Mouse (Mus musculus) T-cell, adult 2 months (primary cell): ENCODE data around the gene Dlg2.

Source experiments
- DNase-seq: peaks from one replicate; pipeline ENCODE4 v3.0.0; 2022; ENCODE audit warnings: low spot score

Dlg2 gene

DNA sequence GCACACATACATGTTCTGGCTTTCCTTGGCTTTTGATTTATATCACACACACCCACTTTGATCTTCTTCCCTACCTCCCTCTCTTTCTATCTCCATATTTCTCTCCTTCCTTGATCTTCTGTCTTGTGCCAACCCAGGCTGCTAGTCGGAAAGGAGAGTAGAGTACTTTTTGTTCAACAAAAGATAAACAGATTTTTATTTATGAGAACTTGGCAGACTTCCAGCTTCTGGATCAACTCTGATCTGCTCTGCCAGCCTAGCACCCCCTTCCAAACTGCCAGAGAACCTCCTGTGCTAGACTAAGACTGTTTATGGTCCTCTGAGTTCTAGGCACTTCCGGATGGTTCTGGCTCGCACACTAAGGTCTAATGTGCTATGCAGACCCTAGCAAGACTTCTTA is 968.3 kb downstream of the Dlg2 start:
- DNase-seq: no peak

DNA sequence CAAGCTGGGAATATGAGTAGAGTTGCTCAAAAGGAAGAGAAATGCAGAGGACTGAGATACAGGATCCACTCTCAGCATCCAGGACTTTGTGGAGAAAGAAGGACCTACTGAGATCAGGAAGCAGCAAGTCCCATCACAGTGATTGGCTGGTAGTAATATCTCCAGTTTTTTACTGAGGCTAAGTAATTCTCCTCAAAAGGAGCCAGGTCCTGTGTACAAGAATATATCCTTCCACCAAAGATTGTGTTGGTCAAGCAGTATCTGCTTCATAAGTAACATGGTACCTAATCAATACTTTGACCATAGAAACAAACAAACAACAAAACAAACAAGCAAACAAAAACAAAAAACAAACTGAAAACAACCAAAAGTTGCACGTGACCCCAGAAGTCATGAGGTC is 980.3 kb downstream of the Dlg2 start:
- no peak for DNase-seq

DNA sequence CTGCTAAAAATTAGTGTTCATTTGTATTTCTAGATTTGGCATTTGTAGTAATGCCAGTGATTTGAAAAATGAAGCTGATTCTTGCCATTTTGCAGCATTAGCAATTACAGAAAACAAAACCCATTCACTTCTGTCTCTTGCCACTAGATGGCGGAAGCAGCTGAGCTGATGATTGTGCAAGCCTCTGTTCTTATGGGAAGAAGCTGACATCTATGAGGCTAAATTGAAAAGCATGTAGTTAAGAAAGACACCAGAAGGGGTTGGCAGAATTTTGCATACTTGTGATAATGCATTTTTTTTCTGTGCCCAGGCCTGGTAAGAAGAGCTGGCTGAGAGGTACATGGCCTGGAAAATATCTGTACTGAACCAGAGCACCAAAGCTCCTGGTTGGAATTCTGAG is 980.7 kb downstream of the Dlg2 start:
- no peak for DNase-seq

DNA sequence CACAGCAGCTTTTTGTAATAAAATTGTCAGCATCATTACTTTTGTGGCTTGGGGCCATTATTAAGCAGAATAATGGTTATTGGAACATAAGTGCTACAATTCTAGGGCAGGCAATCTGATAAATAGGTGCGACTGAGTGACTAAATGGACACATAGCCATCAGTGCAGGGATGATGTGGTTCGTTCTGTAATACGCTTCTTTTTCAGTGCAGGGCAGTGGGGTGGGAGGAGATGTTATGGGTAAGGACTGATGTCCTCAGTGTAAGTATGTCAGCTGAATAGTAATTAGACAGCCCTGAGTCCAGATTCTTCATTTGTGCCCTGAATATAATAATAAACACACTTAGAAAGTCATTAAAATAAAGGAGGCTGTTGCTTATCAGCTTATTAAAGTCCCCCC is 984.9 kb downstream of the Dlg2 start:
- no peak for DNase-seq

- no peak for DNase-seq
Observed at GRCm38 (mm10) chr7:91463256-91463655, 986.8 kb downstream of the Dlg2 start.

DNA sequence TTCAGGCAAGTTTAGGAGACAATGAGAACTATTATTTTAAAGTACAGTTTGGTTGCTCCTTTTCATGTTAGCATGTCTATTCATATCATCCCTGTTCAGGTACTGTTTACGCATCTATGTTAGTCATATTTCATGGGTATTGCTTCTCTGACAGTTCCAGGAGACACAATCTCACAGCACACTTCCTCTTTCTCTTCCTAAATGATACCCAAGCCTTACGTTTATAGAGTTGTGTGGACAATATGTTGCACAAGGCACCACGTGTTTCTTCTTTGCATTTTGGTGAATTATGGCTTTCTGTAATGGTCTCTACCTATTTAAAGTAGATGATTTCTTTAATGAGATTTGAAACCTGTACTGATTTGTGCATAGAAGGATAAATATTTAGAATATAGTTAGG is 990.6 kb downstream of the Dlg2 start:
- DNase-seq: no peak

DNA sequence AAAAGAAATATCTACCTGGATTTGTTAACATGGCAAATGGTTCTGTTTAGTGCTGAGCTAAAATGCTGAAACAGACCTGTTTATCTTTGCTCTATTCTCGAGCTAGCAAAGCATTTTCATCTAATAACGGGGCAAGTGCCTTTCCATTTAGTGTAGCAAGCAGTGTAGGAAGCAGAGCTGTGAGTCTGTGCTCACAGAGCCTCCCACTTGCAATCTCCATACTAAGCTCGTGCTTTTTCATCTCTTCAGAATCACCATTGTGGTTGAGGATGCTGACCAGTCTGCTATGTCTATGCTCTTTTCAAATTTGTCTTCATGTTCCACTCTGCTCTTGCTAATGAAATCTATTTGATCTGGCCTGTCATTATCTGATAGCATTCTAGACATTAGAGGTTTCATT is 1002.7 kb downstream of the Dlg2 start:
- no peak for DNase-seq

DNA sequence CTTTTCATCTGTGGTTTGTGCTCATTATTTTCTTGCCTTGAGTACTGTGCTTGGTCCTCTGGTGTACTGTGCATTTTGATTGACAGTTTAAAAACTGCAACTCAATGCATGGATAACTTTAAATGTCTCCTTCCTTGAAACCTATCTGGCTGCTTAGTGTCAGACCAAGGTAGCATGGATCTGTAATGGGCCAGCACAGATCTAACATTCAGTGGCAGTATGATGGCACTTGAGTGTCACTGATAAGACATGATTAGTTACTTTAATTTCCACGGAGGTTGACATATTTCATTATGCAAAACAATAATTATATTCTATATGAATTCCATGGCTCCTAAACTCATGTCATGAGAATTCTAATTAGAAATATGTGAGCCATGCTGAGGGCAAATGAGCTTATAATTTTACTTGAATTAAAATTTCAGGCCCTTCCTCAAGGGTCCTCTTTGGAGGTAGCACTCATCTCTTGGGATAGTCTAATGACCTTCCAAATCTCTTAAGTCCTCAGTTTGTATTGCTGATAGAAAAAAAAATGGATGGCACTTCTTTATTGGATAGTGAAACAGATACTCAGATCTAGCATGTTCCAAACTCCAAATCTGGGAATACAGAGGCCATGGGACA is 1005.2 kb downstream of the Dlg2 start:
- no peak for DNase-seq

- no peak for DNase-seq
Observed at GRCm38 (mm10) chr7:91493234-91493633, 1016.8 kb downstream of the Dlg2 start.

DNA sequence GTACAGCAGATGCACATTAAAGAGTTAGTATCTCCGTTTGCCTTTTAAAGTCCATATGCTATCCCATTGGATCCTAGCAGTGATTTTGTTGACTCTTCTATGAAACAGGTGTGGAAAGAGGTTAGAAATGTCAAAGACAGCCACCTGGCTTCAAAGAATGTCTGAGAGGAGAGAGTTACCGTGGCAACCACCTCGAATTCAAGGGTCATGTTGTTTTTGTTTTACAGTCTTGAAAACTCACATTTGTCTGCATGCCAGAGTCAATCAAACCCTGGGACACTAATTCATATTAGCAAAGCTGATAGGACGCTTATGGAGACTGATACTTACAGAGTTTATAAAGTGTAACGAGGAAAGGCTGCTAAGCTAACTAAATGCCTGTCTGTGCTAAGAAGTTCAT is 1019.1 kb downstream of the Dlg2 start:
- no peak for DNase-seq

DNA sequence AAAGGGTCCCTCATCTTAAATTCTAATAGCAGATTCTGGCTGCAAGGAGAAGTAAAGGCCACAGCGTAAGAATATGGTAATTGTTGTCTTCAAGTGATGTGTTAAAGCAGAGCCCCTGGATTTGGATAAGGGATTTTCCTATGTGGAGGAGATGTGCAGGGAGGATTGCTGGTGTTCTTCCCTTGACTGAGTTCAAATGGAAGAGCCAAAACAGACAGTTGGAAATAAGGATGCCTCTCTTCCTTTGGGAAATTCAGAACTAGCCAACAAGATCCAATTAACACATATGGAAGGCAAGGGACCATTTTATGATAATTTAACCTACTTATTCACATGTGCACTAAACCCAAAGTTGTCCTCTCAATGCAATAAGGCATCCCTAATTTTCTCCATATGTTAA is 1034.6 kb downstream of the Dlg2 start:
- no peak for DNase-seq

GRCm38 (mm10) chr7:91514445-91514844 is 1038.0 kb downstream of the Dlg2 start:
- no peak for DNase-seq

GRCm38 (mm10) chr7:91516225-91516624 is 1039.8 kb downstream of the Dlg2 start:
- DNase-seq: no peak

DNA sequence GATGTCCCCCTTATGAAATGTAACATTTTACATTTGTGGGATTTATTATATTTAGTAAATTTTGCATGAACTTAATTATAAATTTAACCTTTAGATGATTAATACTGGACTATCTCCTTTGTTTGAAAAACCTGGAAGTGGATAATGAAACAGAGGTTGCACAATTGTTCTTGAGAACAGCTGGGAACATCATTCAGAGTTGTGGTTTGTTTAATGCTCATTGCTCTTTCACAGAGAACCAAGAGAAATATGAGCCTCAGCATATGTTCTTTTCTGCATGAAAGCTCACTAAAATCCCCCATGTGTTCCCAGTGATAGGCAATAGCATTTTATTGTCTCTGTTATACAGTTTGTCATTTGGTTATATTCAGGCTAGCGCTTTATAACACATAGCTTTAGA is 1049.4 kb downstream of the Dlg2 start:
- DNase-seq: no peak

DNA sequence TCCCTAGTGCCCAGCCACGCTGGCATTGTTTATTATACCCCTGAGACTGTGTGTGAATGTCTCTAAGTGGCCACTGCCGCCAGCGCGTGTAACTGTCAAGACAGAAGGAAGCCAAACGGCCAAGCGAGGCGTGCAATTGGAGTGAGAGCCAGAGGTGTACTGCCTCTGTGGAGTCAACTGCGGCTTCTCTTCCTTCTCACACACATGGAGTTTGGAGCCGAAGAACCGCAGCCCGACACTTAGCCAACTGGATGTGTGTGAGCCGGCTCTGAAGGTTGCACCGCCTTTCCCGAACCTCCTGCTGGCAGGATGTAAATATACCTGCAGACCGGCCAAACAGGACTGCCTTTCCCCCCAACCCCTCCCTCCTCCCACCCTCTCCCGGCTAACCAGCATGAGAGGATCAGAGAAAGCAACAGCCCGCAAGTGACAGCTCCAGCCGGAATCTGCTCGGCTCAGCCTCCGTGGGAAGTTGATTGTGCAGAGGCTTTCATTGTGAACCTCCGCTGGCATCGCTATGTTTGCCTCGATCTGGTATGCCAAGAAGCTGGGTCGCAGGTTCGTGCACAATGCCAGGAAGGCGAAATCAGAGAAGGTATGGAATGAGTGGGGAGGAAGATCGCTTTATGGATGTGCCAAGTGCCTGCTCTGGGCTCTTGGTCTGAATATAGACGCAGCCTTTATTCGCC is 1066.3 kb downstream of the Dlg2 start:
- no peak for DNase-seq

- no peak for DNase-seq
Observed at GRCm38 (mm10) chr7:91543286-91543650, 1066.8 kb downstream of the Dlg2 start.

- DNase-seq: no peak
Observed at GRCm38 (mm10) chr7:91544600-91544999, 1068.1 kb downstream of the Dlg2 start.

DNA sequence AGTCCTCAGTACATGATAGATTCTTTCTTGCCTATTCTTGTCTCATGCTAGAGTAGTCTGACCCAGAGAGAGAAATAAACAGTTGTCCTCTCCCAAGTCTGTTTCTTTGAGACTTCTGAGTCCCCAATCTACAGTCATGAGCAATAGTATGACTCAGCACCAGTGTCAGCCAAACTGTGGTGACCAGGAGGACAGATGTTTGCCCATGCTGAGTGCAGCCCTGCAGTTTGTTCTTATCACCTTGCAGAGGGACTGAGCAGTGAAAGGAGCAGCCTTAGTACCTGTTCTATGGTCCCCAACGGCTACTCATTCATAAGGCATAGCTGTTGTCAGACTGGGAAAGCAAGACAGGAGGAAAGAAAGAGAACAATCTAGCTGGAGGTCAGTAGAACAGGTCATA is 1072.3 kb downstream of the Dlg2 start:
- no peak for DNase-seq

GRCm38 (mm10) chr7:91557582-91557981 is 1081.1 kb downstream of the Dlg2 start:
- no peak for DNase-seq

GRCm38 (mm10) chr7:91567423-91567822 is 1091.0 kb downstream of the Dlg2 start:
- no peak for DNase-seq

GRCm38 (mm10) chr7:91570969-91571368 is 1094.5 kb downstream of the Dlg2 start:
- no peak for DNase-seq

GRCm38 (mm10) chr7:91572666-91573065 is 1096.2 kb downstream of the Dlg2 start:
- DNase-seq: no peak

DNA sequence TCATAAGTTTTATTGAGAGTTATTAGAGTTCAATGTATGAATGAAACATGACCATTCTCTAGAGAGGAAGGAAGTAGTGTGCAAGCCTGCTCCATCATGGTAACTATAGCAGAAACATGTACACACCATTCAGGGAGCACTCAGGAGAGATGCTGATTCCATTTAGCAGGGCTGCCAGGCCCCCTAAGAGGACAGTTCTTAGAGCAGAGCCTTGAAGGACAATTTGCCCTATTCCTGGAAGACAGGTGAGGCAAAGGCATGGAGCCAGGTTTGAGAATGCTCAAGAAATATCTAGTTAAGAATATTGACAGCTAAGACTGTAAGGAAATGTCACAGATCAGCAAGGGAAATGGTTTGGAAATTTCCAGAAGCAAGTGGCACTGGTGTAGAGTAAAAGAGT is 1096.8 kb downstream of the Dlg2 start:
- no peak for DNase-seq

- DNase-seq: no peak
Observed at GRCm38 (mm10) chr7:91576216-91576615, 1099.7 kb downstream of the Dlg2 start.
